Mouse (Mus musculus): ENCODE measurements around the gene Slc43a3. TPM values are rescaled to one million over a fixed set of nuclear protein-coding genes. Genes with fewer than 3 reads are reported as not detected.

Slc43a3 gene
- polyA plus RNA-seq, 1 experiment = 62.2 TPM

DNA sequence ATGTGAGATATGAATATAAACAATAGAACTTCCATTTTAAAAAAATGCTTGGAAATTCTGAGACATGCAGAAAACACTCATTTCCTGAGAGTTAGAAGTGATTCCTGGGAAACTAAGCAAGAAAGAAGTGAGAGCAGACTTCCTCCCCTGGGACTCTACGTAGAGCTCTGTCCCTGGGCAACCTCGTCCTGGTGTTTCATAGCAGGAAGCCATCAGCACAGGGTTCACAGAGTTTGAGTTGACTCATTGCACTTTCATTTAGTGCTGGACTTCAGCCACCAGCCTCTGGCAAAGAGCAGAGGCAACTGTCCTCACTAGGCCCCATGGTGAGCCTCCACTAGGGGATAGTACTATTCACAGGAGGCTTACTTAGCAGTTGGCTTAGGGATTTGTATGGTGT lies 24.9 kb downstream of the Slc43a3 start:
- DNase-seq = peak; percentile 89
- no peak overlapping the region for H3K27ac ChIP-seq (ENCODE audit: insufficient read depth, low read depth, low read length)
- 30% methylated on average over 2 of the region's 2 CpGs for WGBS

DNA sequence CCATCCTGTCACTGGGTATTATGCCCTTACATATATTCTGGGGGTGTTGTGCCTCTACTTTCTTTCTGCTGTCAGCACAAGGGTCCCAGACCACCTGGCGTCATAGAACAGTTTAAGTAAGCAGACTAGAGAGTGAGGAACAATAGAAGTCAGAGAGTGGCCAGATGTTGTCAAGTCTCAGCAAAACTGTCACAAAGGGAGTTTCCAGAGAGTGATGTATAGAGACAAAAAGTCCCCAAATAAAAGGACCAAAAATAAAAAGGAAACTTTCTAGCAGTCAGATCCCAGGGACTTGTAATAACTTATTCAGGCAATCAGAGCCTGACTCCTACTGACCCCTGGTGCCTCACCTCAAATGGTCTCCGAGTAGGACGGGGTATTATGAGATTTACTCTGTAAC lies 25.5 kb downstream of the Slc43a3 start:
- Histone ChIP-seq H3K36me3 (ENCODE audit: control insufficient read depth, insufficient read depth, low read length) (no peaks in the 10 kb centered on the region), H3K27me3 (replicated peaks; ENCODE audit: control insufficient read depth, insufficient read depth, low read length) (no peaks in the 10 kb centered on the region; the same call in 1 of the 2 replicates), H3K4me1 (ENCODE audit: control insufficient read depth, insufficient read depth, low read length) (no peaks in the 10 kb centered on the region), H3K4me3 (ENCODE audit: insufficient read depth, low read depth, low read length) (no peak overlapping the region), H3K27ac (ENCODE audit: insufficient read depth, low read depth, low read length) (peak overlapping the region; percentile 71; the same call in 1 of the 2 replicates)
- TF ChIP-seq POLR2A (IDR thresholded peaks at IDR 0.05; ENCODE audit: low read depth, low read length) = no peak
- TF ChIP-seq CTCF (conservative IDR thresholded peaks at IDR 0.05; ENCODE audit: insufficient read depth, insufficient read length, low read depth, low read length) = no peak
- 77% methylated on average over 3 of the region's 3 CpGs for whole genome bisulfite sequencing
- DNase-seq = no peak

More for the DNA sequence above, 24.9 kb downstream of the Slc43a3 start:
- Histone ChIP-seq H3K27me3 (replicated peaks; ENCODE audit: control insufficient read depth, insufficient read depth, low read length) (no peaks in the 10 kb centered on the region), H3K4me1 (ENCODE audit: control insufficient read depth, insufficient read depth, low read length) (no peaks in the 10 kb centered on the region), H3K4me3 (ENCODE audit: insufficient read depth, low read depth, low read length) (no peak overlapping the region), H3K36me3 (ENCODE audit: control insufficient read depth, insufficient read depth, low read length) (no peaks in the 10 kb centered on the region)
- TF ChIP-seq CTCF (conservative IDR thresholded peaks at IDR 0.05; ENCODE audit: insufficient read depth, insufficient read length, low read depth, low read length) (peak; percentile 29; the same call in 1 of the 2 replicates), POLR2A (IDR thresholded peaks at IDR 0.05; ENCODE audit: low read depth, low read length) (no peak)

DNA sequence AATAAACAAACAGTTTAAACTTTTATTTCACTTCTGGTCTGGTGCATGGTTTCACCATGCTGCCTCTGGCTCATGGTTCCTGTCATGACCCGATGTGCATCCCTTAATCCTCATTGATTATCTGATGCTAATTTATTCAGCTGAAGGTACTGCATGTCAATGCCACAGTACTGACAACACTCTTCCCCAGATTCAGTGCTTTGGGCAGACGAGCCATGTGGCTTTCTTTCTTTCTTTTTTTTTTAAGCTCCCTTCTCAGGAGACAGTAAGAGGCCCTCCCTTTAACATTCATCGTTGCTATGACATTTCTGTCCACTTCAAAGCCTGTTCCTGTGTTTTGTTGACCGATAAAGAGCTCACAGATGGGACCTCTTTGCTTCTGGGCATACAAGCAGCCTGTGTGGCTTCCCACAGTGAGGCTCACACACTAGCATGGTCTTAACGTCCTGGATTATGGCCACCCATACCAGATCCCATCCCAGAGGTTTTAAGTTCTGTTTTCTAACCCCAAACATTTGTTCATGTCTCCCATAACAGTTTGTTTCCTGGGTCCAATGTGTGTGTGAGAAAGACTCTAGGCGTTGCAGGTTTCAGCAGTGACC lies 26.6 kb downstream of the Slc43a3 start:
- TF ChIP-seq CTCF (conservative IDR thresholded peaks at IDR 0.05; ENCODE audit: insufficient read depth, insufficient read length, low read depth, low read length) (no peak), POLR2A (IDR thresholded peaks at IDR 0.05; ENCODE audit: low read depth, low read length) (no peak)
- H3K4me1 ChIP-seq (ENCODE audit: control insufficient read depth, insufficient read depth, low read length) = no peaks in the 10 kb centered on the region
- no peaks in the 10 kb centered on the region; the same call in 1 of the 2 replicates for H3K27me3 ChIP-seq (replicated peaks; ENCODE audit: control insufficient read depth, insufficient read depth, low read length)
- WGBS = 55% methylated on average over 6 of the region's 6 CpGs
- no peaks in the 10 kb centered on the region for H3K36me3 ChIP-seq (ENCODE audit: control insufficient read depth, insufficient read depth, low read length)
- DNase-seq = no peak
- no peak overlapping the region for H3K27ac ChIP-seq (ENCODE audit: insufficient read depth, low read depth, low read length)
- no peak overlapping the region for H3K4me3 ChIP-seq (ENCODE audit: insufficient read depth, low read depth, low read length)

DNA sequence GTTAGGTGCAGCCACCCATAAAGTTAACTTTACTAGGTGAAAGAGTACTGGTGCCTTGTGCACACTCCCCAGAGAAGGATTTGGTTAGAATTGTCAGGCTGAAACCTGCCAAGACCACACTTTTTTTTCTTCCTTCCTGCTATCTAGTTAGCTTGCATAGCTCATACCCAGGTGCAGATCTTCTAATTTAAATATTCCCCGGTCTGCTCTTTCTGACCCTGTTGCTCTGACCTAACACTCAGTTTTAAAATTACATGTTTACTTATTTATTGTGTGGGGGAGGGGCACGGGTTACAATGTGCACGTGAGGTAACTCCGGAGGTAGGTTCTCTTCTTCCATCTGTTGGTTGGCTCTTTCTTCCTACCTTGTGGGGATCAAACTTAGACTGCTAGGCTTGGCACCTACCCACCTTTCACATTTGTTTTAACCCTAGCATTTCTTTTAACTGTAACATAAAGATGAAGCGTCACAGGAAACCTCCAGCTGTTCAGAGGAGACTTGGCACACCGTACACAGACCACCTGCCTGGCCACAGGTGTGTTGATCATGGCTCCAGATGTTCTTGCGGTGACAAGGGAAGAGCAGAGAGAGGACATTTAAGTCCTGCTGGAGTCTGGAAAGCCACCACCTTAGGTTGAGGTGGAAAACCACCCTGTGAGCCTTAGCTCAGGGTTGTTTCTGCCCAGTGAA lies 27.9 kb downstream of the Slc43a3 start:
- DNase-seq = no peak
- 78% methylated on average over 7 of the region's 7 CpGs for WGBS
- Histone ChIP-seq H3K27me3 (replicated peaks; ENCODE audit: control insufficient read depth, insufficient read depth, low read length) (no peaks in the 10 kb centered on the region; the same call in 1 of the 2 replicates), H3K4me3 (ENCODE audit: insufficient read depth, low read depth, low read length) (no peak overlapping the region), H3K36me3 (ENCODE audit: control insufficient read depth, insufficient read depth, low read length) (no peaks in the 10 kb centered on the region), H3K4me1 (ENCODE audit: control insufficient read depth, insufficient read depth, low read length) (no peaks in the 10 kb centered on the region), H3K27ac (ENCODE audit: insufficient read depth, low read depth, low read length) (no peak overlapping the region)
- no peak for TF ChIP-seq POLR2A (IDR thresholded peaks at IDR 0.05; ENCODE audit: low read depth, low read length)
- TF ChIP-seq CTCF (conservative IDR thresholded peaks at IDR 0.05; ENCODE audit: insufficient read depth, insufficient read length, low read depth, low read length) = no peak

DNA sequence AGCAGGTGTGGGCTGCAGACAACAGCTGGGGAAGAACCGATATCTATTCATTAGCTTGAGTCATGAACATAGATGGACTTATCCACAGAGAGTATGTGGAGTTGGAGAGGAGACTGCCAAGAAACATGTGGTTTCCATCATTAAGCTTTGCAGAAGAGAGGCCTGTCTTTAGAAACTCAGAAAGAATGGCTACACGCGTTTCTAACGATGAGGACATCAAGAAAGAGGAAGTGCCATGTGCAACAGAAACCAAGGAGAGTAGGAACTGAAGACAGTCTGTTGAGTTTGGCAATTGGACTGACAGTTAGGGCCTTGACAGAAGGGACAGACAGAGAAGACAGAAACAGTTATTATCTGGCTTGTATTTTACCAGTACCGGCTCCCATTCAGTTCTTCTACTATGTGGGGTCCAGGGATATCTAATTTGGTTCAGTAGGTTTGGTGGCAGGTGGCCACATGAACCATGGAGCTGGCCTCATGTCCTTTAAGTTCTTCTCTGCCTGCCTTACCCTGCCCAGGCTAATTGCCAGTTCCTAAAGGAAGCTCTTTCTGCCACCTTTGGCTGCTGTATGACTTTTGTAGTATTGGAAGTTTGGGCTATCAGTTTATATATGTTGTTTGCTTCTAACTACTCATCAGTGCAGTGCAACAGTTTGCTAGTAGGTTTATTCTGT lies 31.1 kb downstream of the Slc43a3 start:
- Histone ChIP-seq H3K36me3 (ENCODE audit: control insufficient read depth, insufficient read depth, low read length) (no peaks in the 10 kb centered on the region), H3K27ac (ENCODE audit: insufficient read depth, low read depth, low read length) (no peak overlapping the region), H3K4me3 (ENCODE audit: insufficient read depth, low read depth, low read length) (no peak overlapping the region), H3K27me3 (replicated peaks; ENCODE audit: control insufficient read depth, insufficient read depth, low read length) (no peaks in the 10 kb centered on the region; the same call in 1 of the 2 replicates), H3K4me1 (ENCODE audit: control insufficient read depth, insufficient read depth, low read length) (no peaks in the 10 kb centered on the region)
- TF ChIP-seq POLR2A (IDR thresholded peaks at IDR 0.05; ENCODE audit: low read depth, low read length) = no peak
- no peak for TF ChIP-seq CTCF (conservative IDR thresholded peaks at IDR 0.05; ENCODE audit: insufficient read depth, insufficient read length, low read depth, low read length)
- DNase-seq = no peak
- 82% methylated on average over 5 of the region's 5 CpGs for WGBS

GRCm38 (mm10) chr2:84975580-84975979 lies 39.2 kb downstream of the Slc43a3 start:
- Histone ChIP-seq H3K27me3 (replicated peaks; ENCODE audit: control insufficient read depth, insufficient read depth, low read length) (no peaks in the 10 kb centered on the region), H3K4me1 (ENCODE audit: control insufficient read depth, insufficient read depth, low read length) (no peaks in the 10 kb centered on the region), H3K27ac (ENCODE audit: insufficient read depth, low read depth, low read length) (no peak overlapping the region), H3K4me3 (ENCODE audit: insufficient read depth, low read depth, low read length) (no peak overlapping the region), H3K36me3 (ENCODE audit: control insufficient read depth, insufficient read depth, low read length) (no peaks in the 10 kb centered on the region)
- 91% methylated on average over 2 of the region's 2 CpGs for WGBS
- no peak for DNase-seq
- TF ChIP-seq POLR2A (IDR thresholded peaks at IDR 0.05; ENCODE audit: low read depth, low read length) = no peak
- TF ChIP-seq CTCF (conservative IDR thresholded peaks at IDR 0.05; ENCODE audit: insufficient read depth, insufficient read length, low read depth, low read length) = no peak

- Histone ChIP-seq H3K27ac (ENCODE audit: insufficient read depth, low read depth, low read length) (no peak within 1 kb of the TSS), H3K4me3 (ENCODE audit: insufficient read depth, low read depth, low read length) (no peak within 1 kb of the TSS), H3K4me1 (ENCODE audit: control insufficient read depth, insufficient read depth, low read length) (no peaks in the 10 kb centered on the region), H3K36me3 (ENCODE audit: control insufficient read depth, insufficient read depth, low read length) (no peaks in the 10 kb centered on the region), H3K27me3 (replicated peaks; ENCODE audit: control insufficient read depth, insufficient read depth, low read length) (no peaks in the 10 kb centered on the region)
- no peak for DNase-seq
- WGBS = 68% methylated on average over 1 of the region's 1 CpGs
- TF ChIP-seq POLR2A (IDR thresholded peaks at IDR 0.05; ENCODE audit: low read depth, low read length) (no peak), CTCF (conservative IDR thresholded peaks at IDR 0.05; ENCODE audit: insufficient read depth, insufficient read length, low read depth, low read length) (no peak)
Observed at GRCm38 (mm10) chr2:84980188-84980587, 43.8 kb downstream of the Slc43a3 start, which contains the start of gene Prg2. Prg2 (plus strand) TSS chr2:84980461.

Measured in kidney, adult 2 months (tissue).